Mouse (Mus musculus): ENCODE measurements around the gene Cacnb4.
A peak's percentile ranks its signal among the peaks of the same experiment; 100 is the strongest.

Cacnb4 gene

GRCm38 (mm10) chr2:52647255-52647998 is 29.2 kb downstream of the Cacnb4 start:
- DNase-seq (ENCODE audit: low spot score), result no peak

GRCm38 (mm10) chr2:52643657-52644056 is 33.0 kb downstream of the Cacnb4 start:
- no peak for DNase-seq (ENCODE audit: low spot score)

- no peak for DNase-seq (ENCODE audit: low spot score)
Observed at GRCm38 (mm10) chr2:52639530-52639875, 37.1 kb downstream of the Cacnb4 start.

GRCm38 (mm10) chr2:52638857-52639529 is 37.6 kb downstream of the Cacnb4 start:
- DNase-seq (ENCODE audit: low spot score), result no peak

GRCm38 (mm10) chr2:52638226-52638625 is 38.4 kb downstream of the Cacnb4 start:
- DNase-seq (ENCODE audit: low spot score), result no peak

GRCm38 (mm10) chr2:52636051-52636450 is 40.6 kb downstream of the Cacnb4 start:
- DNase-seq (ENCODE audit: low spot score), result no peak

GRCm38 (mm10) chr2:52635358-52635757 is 41.3 kb downstream of the Cacnb4 start:
- no peak for DNase-seq (ENCODE audit: low spot score)

- no peak for DNase-seq (ENCODE audit: low spot score)
Observed at GRCm38 (mm10) chr2:52632880-52633279, 43.8 kb downstream of the Cacnb4 start.

GRCm38 (mm10) chr2:52628186-52628585 is 48.4 kb downstream of the Cacnb4 start:
- no peak for DNase-seq (ENCODE audit: low spot score)

- no peak for DNase-seq (ENCODE audit: low spot score)
Observed at GRCm38 (mm10) chr2:52626266-52626665, 50.4 kb downstream of the Cacnb4 start.

- no peak for DNase-seq (ENCODE audit: low spot score)
Observed at GRCm38 (mm10) chr2:52625731-52626130, 50.9 kb downstream of the Cacnb4 start.

GRCm38 (mm10) chr2:52623921-52624404 is 52.7 kb downstream of the Cacnb4 start:
- no peak for DNase-seq (ENCODE audit: low spot score)

GRCm38 (mm10) chr2:52623461-52623860 is 53.2 kb downstream of the Cacnb4 start:
- peak; percentile 20 for DNase-seq (ENCODE audit: low spot score)

GRCm38 (mm10) chr2:52622616-52623015 is 54.0 kb downstream of the Cacnb4 start:
- DNase-seq (ENCODE audit: low spot score), result no peak

- no peak for DNase-seq (ENCODE audit: low spot score)
Observed at GRCm38 (mm10) chr2:52619406-52619974, 57.1 kb downstream of the Cacnb4 start.

- no peak for DNase-seq (ENCODE audit: low spot score)
Observed at GRCm38 (mm10) chr2:52618804-52619203, 57.8 kb downstream of the Cacnb4 start.

GRCm38 (mm10) chr2:52615429-52615828 is 61.2 kb downstream of the Cacnb4 start:
- DNase-seq (ENCODE audit: low spot score), result no peak

- DNase-seq (ENCODE audit: low spot score), result no peak
Observed at GRCm38 (mm10) chr2:52613888-52614287, 62.7 kb downstream of the Cacnb4 start.

- no peak for DNase-seq (ENCODE audit: low spot score)
Observed at GRCm38 (mm10) chr2:52609486-52609885, 67.1 kb downstream of the Cacnb4 start.

GRCm38 (mm10) chr2:52607857-52608485 is 68.7 kb downstream of the Cacnb4 start:
- no peak for DNase-seq (ENCODE audit: low spot score)

- DNase-seq (ENCODE audit: low spot score), result no peak
Observed at GRCm38 (mm10) chr2:52606331-52606730, 70.3 kb downstream of the Cacnb4 start.

- DNase-seq (ENCODE audit: low spot score), result no peak
Observed at GRCm38 (mm10) chr2:52605321-52605720, 71.3 kb downstream of the Cacnb4 start.

GRCm38 (mm10) chr2:52604651-52605020 is 72.0 kb downstream of the Cacnb4 start:
- DNase-seq (ENCODE audit: low spot score), result no peak

Measured in urinary bladder, postnatal 10 days (tissue).